Mouse (Mus musculus) effector memory CD4-positive, alpha-beta T cell, adult 7 months (primary cell): ENCODE data around the gene Fam187a. TPM values are rescaled to one million over a fixed set of nuclear protein-coding genes. Genes with fewer than 3 reads are reported as not detected.

ENCODE experiments used
- polyA plus RNA-seq: library from polyadenylated mRNA; unstranded; fragments of 100-300 nt; shearing (Covaris generic); gene quantifications from one replicate; pipeline ENCODE4 v1.2.1, GENCODE M21; 2017

Gene Fam187a
- polyA plus RNA-seq = not detected

DNA sequence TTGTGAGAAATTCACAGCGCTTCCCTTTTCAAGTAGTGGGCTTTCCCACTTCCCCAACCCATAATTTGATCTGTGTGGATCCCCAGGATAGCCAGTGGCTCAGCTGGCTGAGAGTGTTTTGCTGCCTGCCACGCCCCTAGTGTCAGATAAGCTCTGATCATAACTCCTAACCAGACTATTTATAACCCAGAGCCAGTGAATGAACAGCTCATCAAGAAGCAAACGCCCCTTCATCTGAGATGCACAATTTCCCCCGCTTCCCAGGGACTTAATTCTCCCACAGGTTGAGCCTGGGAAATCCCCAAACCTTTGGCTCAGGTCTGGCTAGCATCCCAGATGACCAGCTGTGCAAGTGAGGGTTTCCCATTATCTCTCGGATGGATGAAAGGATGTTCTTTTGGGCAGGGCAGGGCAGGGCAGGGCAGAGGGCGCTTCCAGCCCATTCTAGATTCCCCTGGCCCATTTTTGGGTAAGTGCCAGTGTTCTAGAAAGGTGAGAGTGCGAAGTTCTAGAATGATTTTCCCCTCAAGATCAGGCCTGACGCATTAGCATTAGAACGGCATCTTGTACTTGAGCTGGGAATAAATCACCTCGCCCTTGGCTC is at the start of gene Fam187a:
TSS of gene Fam187a (plus strand) at position 554 of the 604 bp plus-strand sequence.

DNA sequence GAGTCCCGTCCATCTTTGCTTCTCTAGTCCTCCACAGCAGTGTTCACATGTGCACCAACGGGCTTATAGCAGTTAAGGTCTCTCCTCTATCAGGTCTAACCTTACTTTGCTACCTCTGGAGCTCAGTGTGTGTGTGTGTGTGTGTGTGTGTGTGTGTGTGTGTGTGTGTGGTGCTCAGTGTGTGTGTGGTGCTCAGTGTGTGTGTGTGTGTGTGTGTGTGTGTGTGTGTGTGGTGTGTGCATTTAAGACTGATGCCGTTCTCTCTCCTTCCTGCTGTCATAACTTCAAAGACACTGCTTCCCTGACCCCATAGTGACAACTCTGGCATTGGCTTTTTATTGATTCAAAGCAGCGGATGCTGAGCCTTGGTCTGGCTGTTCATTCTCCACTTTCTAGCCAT is 49.4 kb upstream of the Fam187a start, which contains the start of gene Higd1b:
TSS of gene Higd1b (plus strand) at position 301 of the 400 bp plus-strand sequence.

DNA sequence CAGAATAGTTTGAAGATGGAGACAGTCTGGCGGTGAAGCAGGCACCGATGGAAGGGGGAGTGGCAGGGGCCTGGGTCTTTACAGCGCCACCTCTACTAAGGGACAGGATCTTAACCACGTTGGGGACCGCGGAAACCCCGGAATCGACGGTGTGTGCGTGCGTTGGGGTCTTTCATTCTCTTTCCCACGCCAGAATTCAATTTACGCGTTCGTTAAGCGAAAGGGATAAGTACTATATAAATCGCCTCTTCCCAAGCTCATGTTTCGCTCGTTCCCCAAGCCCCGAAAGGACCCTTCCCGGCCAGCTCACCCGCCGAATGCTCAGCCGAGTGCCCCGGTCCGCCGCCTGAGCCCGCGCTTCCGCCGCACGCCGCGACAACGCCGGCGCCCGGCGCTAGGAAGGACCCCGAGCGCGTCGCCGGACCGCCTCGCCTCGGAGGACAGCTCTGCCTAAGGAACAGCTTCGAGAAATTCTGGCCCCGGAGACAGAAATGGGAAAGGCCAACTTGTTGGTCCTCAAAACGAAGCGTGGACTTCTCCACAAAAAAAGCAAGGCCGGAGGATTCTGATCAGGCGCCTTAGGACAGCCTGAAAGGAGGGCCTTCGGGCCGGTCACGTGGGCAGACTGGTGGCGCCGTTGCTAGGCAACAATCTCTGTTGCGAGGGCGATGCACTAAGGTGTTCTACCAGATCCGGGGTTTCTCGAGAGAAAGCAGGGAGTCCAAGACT is 4.2 kb upstream of the Fam187a start, which contains the start of the genes Eftud2 and Ccdc103:
TSS of gene Eftud2 (minus strand) at position 401 of the 729 bp plus-strand sequence.
TSS of gene Ccdc103 (plus strand) at position 620 of the 729 bp plus-strand sequence.

DNA sequence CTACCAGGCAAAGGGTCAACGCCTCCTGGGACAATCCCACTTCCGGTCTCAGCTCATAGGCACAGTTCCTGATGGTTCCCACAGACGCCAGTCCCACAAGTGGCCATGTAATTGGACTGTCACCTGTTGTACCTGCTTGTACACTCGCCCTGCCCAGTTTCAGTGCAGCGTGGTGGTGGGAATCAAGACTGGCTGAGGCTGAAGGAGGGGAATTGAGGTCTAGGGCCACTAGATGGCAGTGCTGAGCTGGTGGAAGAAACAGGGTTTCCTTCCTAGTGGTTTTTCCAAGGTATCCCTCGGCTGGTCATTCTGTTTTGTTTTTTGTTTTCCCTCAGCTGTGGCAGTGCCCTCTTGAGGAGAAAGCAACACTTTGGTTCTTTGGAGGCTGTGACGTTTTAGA is 15.8 kb downstream of the Fam187a start, which contains the start of gene Gfap:
TSS of gene Gfap (minus strand) at position 150 of the 400 bp plus-strand sequence.

DNA sequence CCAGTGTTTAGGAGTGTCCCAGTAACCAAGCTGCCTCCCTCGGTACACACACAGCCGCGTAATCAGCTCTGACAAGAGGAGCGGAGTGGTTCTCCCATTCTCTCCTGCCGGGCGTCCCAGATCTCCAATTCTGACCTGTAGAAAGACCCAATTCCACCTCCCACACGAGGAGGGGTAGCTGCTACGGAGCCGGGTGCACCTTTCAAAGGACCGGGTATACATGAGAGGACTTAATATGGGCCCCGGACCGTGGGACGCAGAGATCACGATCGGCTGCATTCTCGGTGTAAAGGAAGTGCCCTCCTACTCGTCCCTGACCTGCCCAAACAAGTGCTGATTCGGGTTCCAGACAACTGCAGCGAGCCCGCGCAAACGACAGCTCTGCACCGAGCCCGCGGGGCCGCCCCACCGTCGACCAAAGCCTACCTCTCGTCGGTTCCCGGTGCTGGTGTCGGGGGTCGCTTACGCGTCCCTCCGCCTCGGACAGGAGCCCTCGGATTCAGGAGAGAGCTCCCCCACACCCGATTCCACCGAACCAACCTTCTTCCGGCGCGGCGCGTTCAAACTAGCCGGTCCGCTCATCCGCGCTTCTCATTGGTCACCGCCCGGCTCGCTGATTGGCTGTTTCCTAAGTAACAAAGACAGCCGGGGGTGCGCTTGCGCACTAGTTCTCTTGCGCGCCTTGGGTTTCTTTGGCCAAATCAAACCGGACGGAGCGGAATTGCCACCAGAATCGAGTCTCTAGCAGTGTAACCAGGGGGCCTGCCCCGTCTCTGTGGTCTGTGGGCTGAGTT is 39.8 kb downstream of the Fam187a start, which contains the start of gene Kif18b:
TSS of gene Kif18b (minus strand) at position 568 of the 794 bp plus-strand sequence.

Other genes with a start within 250 kb of the Fam187a start
- not detected for gene Meioc, start 221.5 kb upstream of the Fam187a start, polyA plus RNA-seq
- gene Ccdc43, start 187.4 kb upstream of the Fam187a start, polyA plus RNA-seq = 34.4 TPM
- gene Adam11, start 123.7 kb upstream of the Fam187a start, polyA plus RNA-seq = 0.20 TPM
- gene Gjc1, start 65.5 kb upstream of the Fam187a start, polyA plus RNA-seq = 0.20 TPM
- gene Higd1b, start 49.3 kb upstream of the Fam187a start, polyA plus RNA-seq = not detected
- 122 TPM for gene Eftud2, start 4.2 kb upstream of the Fam187a start, polyA plus RNA-seq
- gene Ccdc103, start 4.0 kb upstream of the Fam187a start, polyA plus RNA-seq = not detected
- not detected for gene Gfap, start 15.7 kb downstream of the Fam187a start, polyA plus RNA-seq
- gene Kif18b, start 40.0 kb downstream of the Fam187a start, polyA plus RNA-seq = 0.89 TPM
- gene C1ql1, start 61.5 kb downstream of the Fam187a start, polyA plus RNA-seq = not detected
- 72.9 TPM for gene Nmt1, start 143.0 kb downstream of the Fam187a start, polyA plus RNA-seq
- gene Dcakd, start 143.2 kb downstream of the Fam187a start, polyA plus RNA-seq = 8.9 TPM
- 2.5 TPM for gene Plcd3, start 216.5 kb downstream of the Fam187a start, polyA plus RNA-seq
- gene Acbd4, start 216.5 kb downstream of the Fam187a start, polyA plus RNA-seq = 44.4 TPM
- 8.9 TPM for gene Hexim1, start 231.1 kb downstream of the Fam187a start, polyA plus RNA-seq
- 5.9 TPM for gene Hexim2, start 247.3 kb downstream of the Fam187a start, polyA plus RNA-seq